Mouse (Mus musculus) bone marrow, adult 2 months (tissue): Measurements from ENCODE around the gene Coq5.

Source experiments
- CTCF ChIP-seq: fragments of 200-500 bp; IDR thresholded peaks from 2 replicates; pipeline ENCODE4 v1.5.1; 2011; ENCODE audit warnings: low read length, control low read depth; ENCODE audit not compliant: control insufficient read depth, insufficient read depth
- POLR2A ChIP-seq: fragments of 200-500 bp; IDR thresholded peaks from 2 replicates; pipeline ENCODE4 v1.6.1; 2011; ENCODE audit warnings: low read depth, mild to moderate bottlenecking, control low read depth, low read length, borderline replicate concordance; ENCODE audit not compliant: control insufficient read depth

DNA sequence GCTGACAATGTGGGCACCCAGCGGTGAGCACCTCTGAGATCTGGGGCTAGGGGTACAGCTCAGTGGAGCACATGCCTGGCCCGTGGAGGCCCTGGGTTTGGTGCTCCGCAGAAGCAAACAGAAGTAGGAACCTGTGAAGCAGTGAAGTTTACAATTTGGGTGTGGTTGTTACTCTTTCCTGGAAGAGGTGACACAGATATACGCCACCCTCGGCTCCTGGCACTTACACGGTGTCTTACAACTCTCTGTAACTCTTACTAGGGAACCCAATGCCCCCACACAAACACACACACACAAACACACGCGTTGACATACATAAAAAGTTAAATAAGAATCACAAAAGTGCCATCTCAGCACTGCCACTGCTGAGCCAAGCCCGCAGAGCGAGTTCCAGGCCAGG is 16.9 kb downstream of the Coq5 start:
- TF ChIP-seq CTCF, result no peak
- no peak for TF ChIP-seq POLR2A
